Mouse (Mus musculus) gastrocnemius, postnatal 14 days (tissue): ENCODE measurements around the gene Gm14692. TPM values are rescaled to one million over a fixed set of nuclear protein-coding genes. Genes with fewer than 3 reads are reported as not detected.
"Not testable (repeated sequence)": the region's sequence is repeated elsewhere in the genome, so short reads cannot be mapped to it uniquely, and the experiment has no call there.

Experiments
- DNase-seq: peaks from one replicate; pipeline ENCODE4 v3.0.0; 2021; ENCODE audit warnings: mixed read lengths
- intact Hi-C: fragments of 180-260 bp; cut with DNase I; formaldehyde crosslinking; loops from one replicate; pipeline ENCODE4 v1.15.1; 2025; ENCODE audit warnings: low total_unique reads
- long read RNA-seq, 2 experiments: library from polyadenylated mRNA; stranded (forward); transcript quantifications; one replicate each; pipeline ENCODE4 v2.0.0; 2021
- total RNA-seq, 2 experiments: library from RNA; stranded (reverse); gene quantifications; 2 replicates each; pipeline ENCODE4 v1.2.3; 2021

Gm14692 gene
- total RNA-seq, result not detected
- long read RNA-seq, experiment 1, result 0 reads
- long read RNA-seq, experiment 2, result 0 reads

- DNase-seq, intact Hi-C loops: not testable (repeated sequence)
Observed at GRCm38 (mm10) chrX:67695398-67695797, at the start of gene Gm14692. Gm14692 (plus strand) TSS chrX:67695698.

- intact Hi-C loops, DNase-seq: not testable (repeated sequence)
Observed at GRCm38 (mm10) chrX:67693462-67693861, 2.0 kb upstream of the Gm14692 start, which contains the start of gene Gm1140. Gm1140 (minus strand) TSS chrX:67693562.

Other genes with a start within 250 kb of the Gm14692 start
- not detected for gene Gm1140, start 2.1 kb upstream of the Gm14692 start, total RNA-seq
- gene 4933436I01Rik, start 225.8 kb downstream of the Gm14692 start, total RNA-seq, result not detected